Mouse (Mus musculus): ENCODE measurements around the gene Ralbp1. TPM values are rescaled to one million over a fixed set of nuclear protein-coding genes. Genes with fewer than 3 reads are reported as not detected.

Ralbp1 gene
- polyA plus RNA-seq, 1 experiment from 2014 or later = 155 TPM

DNA sequence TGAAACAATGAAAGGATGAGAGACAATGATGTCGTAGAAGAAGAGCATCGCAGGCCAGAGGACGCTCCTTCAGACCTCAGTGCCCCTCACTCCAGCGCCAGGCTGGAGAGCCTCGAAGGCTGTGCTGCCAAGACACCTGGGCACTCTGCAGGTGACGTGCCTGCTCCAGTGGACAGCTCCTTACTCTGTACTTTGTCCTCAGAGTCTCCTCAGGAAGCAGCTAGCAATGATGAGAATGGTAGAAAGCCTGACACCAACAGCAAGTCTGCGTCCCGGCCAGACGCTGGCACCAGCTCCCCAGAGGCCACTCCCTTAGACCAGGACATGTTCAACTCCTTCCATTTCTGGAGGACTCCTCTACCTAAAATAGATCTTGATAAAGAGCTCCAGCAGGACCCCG lies 61.4 kb downstream of the Ralbp1 start:
- Histone ChIP-seq H3K36me3 (ENCODE audit: insufficient read depth, low read length) (no peaks in the 10 kb centered on the region), H3K4me2 (replicated peaks; ENCODE audit: low read depth, low read length) (no peak overlapping the region), H3K4me1 (ENCODE audit: insufficient read depth, low read depth, low read length) (no peaks in the 10 kb centered on the region), H3K9ac (replicated peaks; ENCODE audit: low read depth) (no peak overlapping the region), H3K27me3 (replicated peaks; ENCODE audit: insufficient read depth, low read length) (no peaks in the 10 kb centered on the region), H3K4me3 (ENCODE audit: low read depth, low read length) (no peak overlapping the region), H3K27ac (ENCODE audit: low read length) (no peak overlapping the region), H3K9me3 (ENCODE audit: low read length) (no peaks in the 10 kb centered on the region)
- no peak for TF ChIP-seq CTCF (IDR thresholded peaks at IDR 0.05)
- no peak for TF ChIP-seq EP300 (IDR thresholded peaks at IDR 0.05)
- 87% methylated on average over 10 of the region's 10 CpGs for WGBS
- ATAC-seq = no peak
- DNase-seq (ENCODE audit: low spot score) = no peak

DNA sequence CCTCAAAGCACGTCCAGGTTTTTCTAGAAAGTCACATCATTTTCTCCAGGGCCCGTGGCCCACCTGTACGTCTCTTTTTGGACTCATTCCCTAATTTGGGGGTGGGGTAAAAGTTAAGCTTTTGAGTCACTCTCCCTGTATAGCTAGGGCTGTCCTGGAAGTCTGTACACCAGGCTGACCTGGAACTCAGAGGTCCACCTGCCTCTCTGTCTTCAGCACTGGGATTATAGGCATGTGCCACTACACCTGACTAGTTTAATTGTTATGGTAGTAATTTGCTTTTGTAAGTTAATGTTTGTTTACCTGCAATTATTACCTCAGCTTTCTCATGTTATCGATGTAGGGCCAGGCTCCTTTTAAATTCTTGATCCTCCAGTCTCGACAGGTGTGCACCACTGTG lies 63.2 kb downstream of the Ralbp1 start:
- no peak for TF ChIP-seq CTCF (IDR thresholded peaks at IDR 0.05)
- TF ChIP-seq EP300 (IDR thresholded peaks at IDR 0.05) = no peak
- H3K4me2 ChIP-seq (replicated peaks; ENCODE audit: low read depth, low read length) = no peak overlapping the region
- ATAC-seq (no peak), DNase-seq (ENCODE audit: low spot score) (no peak)
- no peak overlapping the region for H3K9ac ChIP-seq (replicated peaks; ENCODE audit: low read depth)
- no peak overlapping the region for H3K4me3 ChIP-seq (ENCODE audit: low read depth, low read length)
- peaks cover 2% of the 10 kb centered on the region; the same call in 1 of the 2 replicates for H3K36me3 ChIP-seq (ENCODE audit: insufficient read depth, low read length)
- H3K4me1 ChIP-seq (ENCODE audit: insufficient read depth, low read depth, low read length) = no peaks in the 10 kb centered on the region
- H3K9me3 ChIP-seq (ENCODE audit: low read length) = no peaks in the 10 kb centered on the region
- WGBS = 83% methylated on average over 5 of the region's 5 CpGs
- no peaks in the 10 kb centered on the region for H3K27me3 ChIP-seq (replicated peaks; ENCODE audit: insufficient read depth, low read length)
- no peak overlapping the region for H3K27ac ChIP-seq (ENCODE audit: low read length)

DNA sequence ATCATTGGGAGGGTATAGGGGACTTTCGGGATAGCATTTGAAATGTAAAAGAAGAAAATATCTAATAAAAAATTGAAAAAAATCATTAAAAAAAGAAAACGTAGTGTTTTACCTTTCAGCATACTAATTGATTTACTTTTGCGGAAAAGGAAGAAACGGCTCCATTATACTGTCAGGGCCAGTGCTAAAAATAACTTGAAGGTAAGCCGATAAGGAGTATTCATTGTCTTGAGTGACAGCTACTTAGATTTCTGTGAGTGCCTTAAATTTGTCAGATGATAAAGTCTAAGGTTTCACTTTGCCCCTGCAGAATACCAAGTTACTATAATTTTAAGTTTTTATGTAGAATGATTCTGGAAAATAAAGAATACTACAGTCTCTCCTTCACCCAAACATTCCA lies 65.4 kb downstream of the Ralbp1 start:
- ATAC-seq = no peak
- Histone ChIP-seq H3K9ac (replicated peaks; ENCODE audit: low read depth) (no peak overlapping the region), H3K4me3 (ENCODE audit: low read depth, low read length) (no peak overlapping the region), H3K4me1 (ENCODE audit: insufficient read depth, low read depth, low read length) (no peaks in the 10 kb centered on the region), H3K27ac (ENCODE audit: low read length) (no peak overlapping the region), H3K9me3 (ENCODE audit: low read length) (no peaks in the 10 kb centered on the region), H3K27me3 (replicated peaks; ENCODE audit: insufficient read depth, low read length) (no peaks in the 10 kb centered on the region), H3K36me3 (ENCODE audit: insufficient read depth, low read length) (peaks cover 19% of the 10 kb centered on the region; the same call in 1 of the 2 replicates), H3K4me2 (replicated peaks; ENCODE audit: low read depth, low read length) (no peak overlapping the region)
- TF ChIP-seq CTCF (IDR thresholded peaks at IDR 0.05) (no peak), EP300 (IDR thresholded peaks at IDR 0.05) (no peak)
- no peak for DNase-seq (ENCODE audit: low spot score)
- WGBS = 75% methylated on average over 5 of the region's 5 CpGs

DNA sequence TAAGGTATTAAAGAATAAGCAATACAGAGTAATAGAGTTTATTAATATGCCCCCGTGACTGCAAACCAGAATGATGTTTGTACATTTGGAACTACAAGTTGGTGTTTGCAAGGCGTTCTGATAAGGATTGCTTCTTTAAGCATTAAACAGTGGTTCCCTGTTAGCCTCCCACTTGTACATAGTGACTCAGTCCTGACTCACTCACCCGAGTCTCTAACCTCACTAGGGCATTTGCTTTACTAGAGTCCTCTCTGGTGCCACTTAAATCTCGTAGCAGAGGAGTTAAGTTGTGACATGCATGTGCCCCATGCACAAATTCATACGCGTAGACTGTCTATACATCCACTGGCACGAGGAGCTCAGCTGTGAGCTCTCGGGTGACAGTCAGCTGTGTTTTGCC lies 71.8 kb downstream of the Ralbp1 start:
- 77% methylated on average over 8 of the region's 8 CpGs for WGBS
- TF ChIP-seq EP300 (IDR thresholded peaks at IDR 0.05) (no peak), CTCF (IDR thresholded peaks at IDR 0.05) (no peak)

DNA sequence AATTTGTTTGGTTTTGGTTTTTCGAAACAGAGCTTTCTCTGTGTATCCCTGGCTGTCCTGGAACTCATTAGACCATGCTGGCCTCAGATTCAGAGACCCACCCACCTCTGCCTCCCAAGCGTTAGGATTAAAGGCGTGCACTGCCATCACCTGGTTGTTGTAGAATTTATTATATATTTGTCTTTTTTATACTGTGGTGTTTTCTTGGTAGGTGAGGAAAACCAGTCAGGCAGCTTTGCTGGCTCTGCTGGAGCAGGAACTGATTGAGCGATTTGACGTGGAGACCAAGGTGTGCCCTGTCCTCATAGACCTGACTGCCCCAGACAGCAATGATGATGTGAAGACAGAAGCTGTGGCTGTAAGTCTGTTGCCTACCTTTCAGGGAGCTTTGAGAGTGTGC lies 74.6 kb downstream of the Ralbp1 start:
- Histone ChIP-seq H3K4me1 (ENCODE audit: insufficient read depth, low read depth, low read length) (no peaks in the 10 kb centered on the region), H3K27me3 (replicated peaks; ENCODE audit: insufficient read depth, low read length) (no peaks in the 10 kb centered on the region), H3K4me3 (ENCODE audit: low read depth, low read length) (no peak overlapping the region), H3K4me2 (replicated peaks; ENCODE audit: low read depth, low read length) (no peak overlapping the region), H3K27ac (ENCODE audit: low read length) (no peak overlapping the region), H3K9ac (replicated peaks; ENCODE audit: low read depth) (no peak overlapping the region), H3K36me3 (ENCODE audit: insufficient read depth, low read length) (peaks cover 13% of the 10 kb centered on the region; the same call in 1 of the 2 replicates), H3K9me3 (ENCODE audit: low read length) (no peaks in the 10 kb centered on the region)
- WGBS = 77% methylated on average over 5 of the region's 5 CpGs
- peak; percentile 46 for ATAC-seq
- TF ChIP-seq CTCF (IDR thresholded peaks at IDR 0.05) (0 out of 2 replicates have a peak, but pooled peaks have one; percentile 27), EP300 (IDR thresholded peaks at IDR 0.05) (no peak)
- peak; percentile 40 for DNase-seq (ENCODE audit: low spot score)

More for the DNA sequence above, 71.8 kb downstream of the Ralbp1 start:
- no peak for ATAC-seq
- Histone ChIP-seq H3K36me3 (ENCODE audit: insufficient read depth, low read length) (peaks cover 28% of the 10 kb centered on the region; the same call in 1 of the 2 replicates), H3K27me3 (replicated peaks; ENCODE audit: insufficient read depth, low read length) (no peaks in the 10 kb centered on the region), H3K4me1 (ENCODE audit: insufficient read depth, low read depth, low read length) (no peaks in the 10 kb centered on the region), H3K4me2 (replicated peaks; ENCODE audit: low read depth, low read length) (no peak overlapping the region), H3K9ac (replicated peaks; ENCODE audit: low read depth) (no peak overlapping the region), H3K4me3 (ENCODE audit: low read depth, low read length) (no peak overlapping the region), H3K9me3 (ENCODE audit: low read length) (no peaks in the 10 kb centered on the region), H3K27ac (ENCODE audit: low read length) (no peak overlapping the region)
- DNase-seq (ENCODE audit: low spot score) = no peak

DNA sequence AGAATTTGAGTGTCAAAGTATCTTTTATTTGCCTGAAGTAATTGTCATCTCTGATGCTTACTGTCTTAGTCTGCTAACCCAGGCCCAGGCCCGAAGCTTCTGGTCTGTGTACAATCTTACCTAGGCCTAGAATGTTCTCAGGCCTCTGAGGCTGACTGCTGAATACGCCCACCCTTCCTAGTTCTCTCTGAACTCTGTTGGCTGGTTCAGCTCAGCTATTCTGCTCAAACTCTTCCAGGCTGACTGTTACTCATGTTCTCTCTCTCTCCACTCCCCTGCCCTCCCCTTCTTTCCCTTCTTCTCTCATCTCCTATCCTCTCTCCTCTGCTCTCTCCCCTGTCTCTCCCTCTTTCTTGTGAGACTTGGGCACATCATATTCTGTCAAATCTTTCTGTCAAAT lies 79.2 kb downstream of the Ralbp1 start:
- Histone ChIP-seq H3K9me3 (ENCODE audit: low read length) (no peaks in the 10 kb centered on the region), H3K27me3 (replicated peaks; ENCODE audit: insufficient read depth, low read length) (no peaks in the 10 kb centered on the region), H3K4me1 (ENCODE audit: insufficient read depth, low read depth, low read length) (no peaks in the 10 kb centered on the region), H3K27ac (ENCODE audit: low read length) (0 out of 2 replicates have a peak overlapping the region, but pooled peaks have one; percentile 26), H3K4me3 (ENCODE audit: low read depth, low read length) (no peak overlapping the region), H3K36me3 (ENCODE audit: insufficient read depth, low read length) (no peaks in the 10 kb centered on the region), H3K9ac (replicated peaks; ENCODE audit: low read depth) (no peak overlapping the region), H3K4me2 (replicated peaks; ENCODE audit: low read depth, low read length) (no peak overlapping the region)
- DNase-seq (ENCODE audit: low spot score) = no peak
- WGBS = 83% methylated on average over 2 of the region's 2 CpGs
- no peak for ATAC-seq
- TF ChIP-seq EP300 (IDR thresholded peaks at IDR 0.05) (no peak), CTCF (IDR thresholded peaks at IDR 0.05) (no peak)

DNA sequence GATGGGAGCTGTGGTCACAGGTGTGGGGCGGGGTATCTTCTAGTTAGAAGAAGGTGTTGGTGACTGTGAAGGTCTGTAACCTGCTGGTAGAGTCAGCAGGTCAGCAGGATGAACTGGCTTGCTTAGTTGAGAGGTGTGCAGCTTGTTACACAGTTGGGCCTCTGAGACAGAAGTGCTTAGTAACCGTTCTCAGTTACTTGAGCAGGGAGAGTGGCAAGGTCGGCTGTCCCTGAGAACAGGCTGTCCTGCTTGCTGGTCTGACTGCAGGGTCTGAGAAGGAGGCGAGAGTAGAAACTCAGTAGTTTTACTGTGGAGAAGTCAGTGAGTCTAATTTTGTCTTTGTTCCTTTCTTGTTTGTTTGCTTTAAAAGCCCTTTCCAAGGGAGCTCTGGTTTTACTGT lies 79.6 kb downstream of the Ralbp1 start:
- 62% methylated on average over 4 of the region's 4 CpGs for WGBS
- TF ChIP-seq EP300 (IDR thresholded peaks at IDR 0.05) (no peak), CTCF (IDR thresholded peaks at IDR 0.05) (no peak)
- Histone ChIP-seq H3K27ac (ENCODE audit: low read length) (0 out of 2 replicates have a peak overlapping the region, but pooled peaks have one; percentile 26), H3K27me3 (replicated peaks; ENCODE audit: insufficient read depth, low read length) (no peaks in the 10 kb centered on the region), H3K9me3 (ENCODE audit: low read length) (no peaks in the 10 kb centered on the region), H3K4me1 (ENCODE audit: insufficient read depth, low read depth, low read length) (no peaks in the 10 kb centered on the region), H3K4me2 (replicated peaks; ENCODE audit: low read depth, low read length) (no peak overlapping the region), H3K9ac (replicated peaks; ENCODE audit: low read depth) (no peak overlapping the region), H3K36me3 (ENCODE audit: insufficient read depth, low read length) (no peaks in the 10 kb centered on the region), H3K4me3 (ENCODE audit: low read depth, low read length) (no peak overlapping the region)
- ATAC-seq = no peak
- no peak for DNase-seq (ENCODE audit: low spot score)
